Mouse (Mus musculus): ENCODE measurements at regions not wholly inside any gene's neighbourhood (a gene's known extent, or its start where the extent isn't known, plus 50 kb on each side); places are given as distances from the start of the nearest gene placed in this dataset.

DNA sequence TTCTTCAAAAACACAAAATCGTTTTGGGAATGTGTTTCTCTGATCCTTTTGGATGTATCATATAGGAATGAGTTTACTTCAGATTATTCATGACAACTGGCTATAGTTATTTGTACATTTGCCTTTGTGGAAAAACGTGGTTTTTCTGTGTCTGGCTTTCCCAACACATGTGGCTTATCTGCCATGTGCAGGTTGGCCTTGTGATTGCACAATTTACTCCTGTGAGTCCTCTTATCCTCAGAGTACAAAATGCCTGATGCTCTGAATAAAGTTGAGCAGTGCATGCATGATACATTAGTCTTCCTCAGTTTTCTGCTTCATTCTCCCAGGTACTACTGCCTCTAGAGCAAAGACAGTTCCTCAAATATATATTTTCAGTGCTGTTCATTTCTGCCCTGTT lies 881.6 kb downstream of the Lrfn5 start:
- 38% methylated on average over 2 of the region's 2 CpGs for WGBS
- no peaks in the 10 kb centered on the region for H3K36me3 ChIP-seq (ENCODE audit: control insufficient read depth, insufficient read depth, low read length)
- no peaks in the 10 kb centered on the region for H3K4me1 ChIP-seq (ENCODE audit: control insufficient read depth, insufficient read depth, low read length)
- no peak overlapping the region for H3K9ac ChIP-seq (ENCODE audit: low read depth, low read length)
- no peaks in the 10 kb centered on the region for H3K79me2 ChIP-seq (ENCODE audit: control insufficient read depth, insufficient read depth, low read length)
- H3K27me3 ChIP-seq (ENCODE audit: control insufficient read depth, insufficient read depth, low read length) = no peaks in the 10 kb centered on the region
- TF ChIP-seq CTCF (IDR thresholded peaks at IDR 0.05; ENCODE audit: low read depth, low read length) = no peak
- no peak for TF ChIP-seq POLR2A (IDR thresholded peaks at IDR 0.05; ENCODE audit: extremely low read depth, insufficient read depth, low read length)
- no peak overlapping the region for H3K27ac ChIP-seq (replicated peaks; ENCODE audit: insufficient read depth, low read depth, low read length)
- H3K4me3 ChIP-seq (ENCODE audit: insufficient read depth, low read depth, low read length) = no peak overlapping the region
- DNase-seq (ENCODE audit: extremely low read depth, low read depth, low spot score) = no peak

DNA sequence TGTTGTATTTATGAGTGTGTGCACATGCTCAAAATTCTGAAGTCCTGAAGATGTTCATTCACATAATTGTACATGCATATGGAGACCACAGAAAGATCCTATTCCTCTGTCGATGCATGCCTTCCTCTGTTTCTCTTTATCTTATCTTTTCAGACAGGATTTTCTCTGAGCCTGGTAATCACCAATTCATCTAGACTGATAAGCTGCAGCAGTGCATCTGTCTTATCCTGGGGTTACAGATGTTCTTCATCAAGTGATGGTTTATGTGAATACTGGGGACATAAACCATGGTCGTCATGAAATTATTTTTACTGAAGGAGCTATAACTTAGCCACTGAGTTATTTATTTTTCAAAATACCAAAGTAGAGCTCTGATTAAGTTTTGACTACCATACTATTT lies 905.7 kb downstream of the Lrfn5 start:
- Histone ChIP-seq H3K4me1 (ENCODE audit: control insufficient read depth, insufficient read depth, low read length) (no peaks in the 10 kb centered on the region), H3K4me3 (ENCODE audit: insufficient read depth, low read depth, low read length) (no peak overlapping the region), H3K79me2 (ENCODE audit: control insufficient read depth, insufficient read depth, low read length) (no peaks in the 10 kb centered on the region), H3K9ac (ENCODE audit: low read depth, low read length) (no peak overlapping the region), H3K27ac (replicated peaks; ENCODE audit: insufficient read depth, low read depth, low read length) (no peak overlapping the region), H3K36me3 (ENCODE audit: control insufficient read depth, insufficient read depth, low read length) (no peaks in the 10 kb centered on the region), H3K27me3 (ENCODE audit: control insufficient read depth, insufficient read depth, low read length) (no peaks in the 10 kb centered on the region)
- no peak for TF ChIP-seq POLR2A (IDR thresholded peaks at IDR 0.05; ENCODE audit: extremely low read depth, insufficient read depth, low read length)
- no peak for TF ChIP-seq CTCF (IDR thresholded peaks at IDR 0.05; ENCODE audit: low read depth, low read length)
- no peak for DNase-seq (ENCODE audit: extremely low read depth, low read depth, low spot score)
- WGBS = 70% methylated on average over 2 of the region's 2 CpGs

DNA sequence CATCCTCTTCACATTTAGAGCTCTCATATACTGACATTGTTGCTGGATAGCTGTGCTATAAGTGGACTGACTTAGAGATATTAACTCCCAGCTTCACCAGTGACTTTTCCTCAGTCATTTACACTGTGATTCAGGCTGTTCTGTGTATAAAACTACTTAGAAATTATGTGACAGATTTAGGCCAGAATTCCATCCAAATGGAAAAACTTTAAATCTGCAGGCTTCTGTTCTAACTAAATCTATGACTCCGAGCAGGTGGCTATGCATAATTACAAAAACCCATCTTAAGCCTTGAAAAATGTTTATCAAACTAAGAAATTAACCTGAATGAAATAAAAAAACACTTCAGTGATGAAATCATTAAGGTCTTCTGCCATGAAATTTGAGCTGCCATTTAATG lies 927.7 kb downstream of the Lrfn5 start:
- no peaks in the 10 kb centered on the region for H3K36me3 ChIP-seq (ENCODE audit: control insufficient read depth, insufficient read depth, low read length)
- no peaks in the 10 kb centered on the region for H3K27me3 ChIP-seq (ENCODE audit: control insufficient read depth, insufficient read depth, low read length)
- H3K79me2 ChIP-seq (ENCODE audit: control insufficient read depth, insufficient read depth, low read length) = no peaks in the 10 kb centered on the region
- 68% methylated on average over 1 of the region's 1 CpGs for WGBS
- H3K4me3 ChIP-seq (ENCODE audit: insufficient read depth, low read depth, low read length) = no peak overlapping the region
- no peak for TF ChIP-seq CTCF (IDR thresholded peaks at IDR 0.05; ENCODE audit: low read depth, low read length)
- no peak for TF ChIP-seq POLR2A (IDR thresholded peaks at IDR 0.05; ENCODE audit: extremely low read depth, insufficient read depth, low read length)
- H3K4me1 ChIP-seq (ENCODE audit: control insufficient read depth, insufficient read depth, low read length) = no peaks in the 10 kb centered on the region
- no peak for DNase-seq (ENCODE audit: extremely low read depth, low read depth, low spot score)
- H3K27ac ChIP-seq (replicated peaks; ENCODE audit: insufficient read depth, low read depth, low read length) = no peak overlapping the region
- no peak overlapping the region for H3K9ac ChIP-seq (ENCODE audit: low read depth, low read length)

DNA sequence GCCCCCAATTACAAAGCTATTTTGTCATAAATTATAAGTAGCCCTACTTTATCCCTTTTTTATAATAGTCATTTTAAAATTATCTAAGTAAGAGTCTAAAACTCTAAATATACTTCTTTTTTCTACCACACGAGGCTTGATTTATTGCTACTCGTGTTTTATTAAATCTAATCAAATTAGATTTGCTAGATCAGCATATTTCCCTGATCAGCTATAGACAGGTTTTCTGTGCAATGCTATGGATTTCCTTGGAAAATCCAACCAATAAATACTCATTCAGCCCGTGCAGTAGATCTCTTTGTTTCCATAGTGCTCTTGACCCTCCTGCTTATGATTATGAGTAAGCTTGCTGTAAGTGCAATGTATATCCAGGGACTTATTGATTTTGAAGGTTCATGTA lies 960.4 kb downstream of the Lrfn5 start:
- H3K4me1 ChIP-seq (ENCODE audit: control insufficient read depth, insufficient read depth, low read length) = no peaks in the 10 kb centered on the region
- 74% methylated on average over 3 of the region's 3 CpGs for WGBS
- no peaks in the 10 kb centered on the region for H3K36me3 ChIP-seq (ENCODE audit: control insufficient read depth, insufficient read depth, low read length)
- DNase-seq (ENCODE audit: extremely low read depth, low read depth, low spot score) = no peak
- no peaks in the 10 kb centered on the region for H3K79me2 ChIP-seq (ENCODE audit: control insufficient read depth, insufficient read depth, low read length)
- H3K9ac ChIP-seq (ENCODE audit: low read depth, low read length) = no peak overlapping the region
- H3K27ac ChIP-seq (replicated peaks; ENCODE audit: insufficient read depth, low read depth, low read length) = no peak overlapping the region
- no peaks in the 10 kb centered on the region for H3K27me3 ChIP-seq (ENCODE audit: control insufficient read depth, insufficient read depth, low read length)
- no peak overlapping the region for H3K4me3 ChIP-seq (ENCODE audit: insufficient read depth, low read depth, low read length)
- no peak for TF ChIP-seq CTCF (IDR thresholded peaks at IDR 0.05; ENCODE audit: low read depth, low read length)
- TF ChIP-seq POLR2A (IDR thresholded peaks at IDR 0.05; ENCODE audit: extremely low read depth, insufficient read depth, low read length) = no peak

DNA sequence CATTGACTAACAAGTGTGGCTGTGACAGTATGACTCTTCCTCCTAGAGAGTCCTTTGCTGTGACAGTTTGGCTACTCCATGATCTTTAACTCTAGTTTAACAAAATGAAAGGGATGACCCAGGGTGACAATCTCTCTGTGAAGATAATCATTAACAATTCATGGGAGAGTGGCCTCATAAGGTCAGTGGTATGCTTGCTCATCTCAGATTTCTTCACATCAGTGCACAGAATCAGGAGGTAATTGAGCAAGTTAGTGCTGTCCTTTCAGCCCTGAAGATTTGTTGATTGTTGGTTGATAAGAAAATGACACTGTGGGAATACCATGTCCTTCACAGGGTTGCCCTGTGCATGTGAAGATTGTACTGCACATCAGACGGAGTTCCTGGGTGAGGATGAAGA lies 1005.6 kb downstream of the Lrfn5 start:
- Histone ChIP-seq H3K27ac (replicated peaks; ENCODE audit: insufficient read depth, low read depth, low read length) (no peak overlapping the region), H3K9ac (ENCODE audit: low read depth, low read length) (no peak overlapping the region), H3K36me3 (ENCODE audit: control insufficient read depth, insufficient read depth, low read length) (no peaks in the 10 kb centered on the region), H3K79me2 (ENCODE audit: control insufficient read depth, insufficient read depth, low read length) (no peaks in the 10 kb centered on the region), H3K27me3 (ENCODE audit: control insufficient read depth, insufficient read depth, low read length) (no peaks in the 10 kb centered on the region), H3K4me1 (ENCODE audit: control insufficient read depth, insufficient read depth, low read length) (peaks cover 4% of the 10 kb centered on the region; the same call in 1 of the 2 replicates), H3K4me3 (ENCODE audit: insufficient read depth, low read depth, low read length) (no peak overlapping the region)
- 29% methylated on average over 1 of the region's 1 CpGs for WGBS
- DNase-seq (ENCODE audit: extremely low read depth, low read depth, low spot score) = peak; percentile 64
- no peak for TF ChIP-seq CTCF (IDR thresholded peaks at IDR 0.05; ENCODE audit: low read depth, low read length)
- TF ChIP-seq POLR2A (IDR thresholded peaks at IDR 0.05; ENCODE audit: extremely low read depth, insufficient read depth, low read length) = no peak

DNA sequence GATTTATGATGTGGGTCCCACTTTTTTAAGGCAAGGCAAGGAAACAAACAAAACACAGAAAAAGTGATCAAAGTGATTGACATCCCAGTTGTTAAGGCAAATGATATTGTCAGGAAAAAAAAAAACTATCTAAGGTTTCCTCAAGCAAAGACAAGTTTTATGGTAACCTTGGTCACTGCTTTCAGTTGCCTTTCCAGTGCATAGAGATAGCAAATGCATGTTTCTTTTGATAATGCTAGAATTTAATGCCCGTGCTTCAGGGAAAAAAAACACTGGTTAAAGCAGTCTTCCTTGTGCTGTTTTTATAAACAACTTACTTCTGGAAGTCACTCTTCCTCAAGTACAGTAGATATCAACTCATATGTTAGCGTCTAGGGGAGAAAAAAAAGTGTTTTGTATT lies 1029.4 kb downstream of the Lrfn5 start:
- no peaks in the 10 kb centered on the region for H3K79me2 ChIP-seq (ENCODE audit: control insufficient read depth, insufficient read depth, low read length)
- 57% methylated on average over 2 of the region's 2 CpGs for WGBS
- H3K27ac ChIP-seq (replicated peaks; ENCODE audit: insufficient read depth, low read depth, low read length) = no peak overlapping the region
- H3K36me3 ChIP-seq (ENCODE audit: control insufficient read depth, insufficient read depth, low read length) = no peaks in the 10 kb centered on the region
- H3K27me3 ChIP-seq (ENCODE audit: control insufficient read depth, insufficient read depth, low read length) = no peaks in the 10 kb centered on the region
- TF ChIP-seq POLR2A (IDR thresholded peaks at IDR 0.05; ENCODE audit: extremely low read depth, insufficient read depth, low read length) (no peak), CTCF (IDR thresholded peaks at IDR 0.05; ENCODE audit: low read depth, low read length) (no peak)
- no peak overlapping the region for H3K4me3 ChIP-seq (ENCODE audit: insufficient read depth, low read depth, low read length)
- no peak overlapping the region for H3K9ac ChIP-seq (ENCODE audit: low read depth, low read length)
- no peak for DNase-seq (ENCODE audit: extremely low read depth, low read depth, low spot score)
- H3K4me1 ChIP-seq (ENCODE audit: control insufficient read depth, insufficient read depth, low read length) = no peaks in the 10 kb centered on the region
